Mouse (Mus musculus) heart, adult 2 months (tissue): Measurements from ENCODE around the gene Tk1. TPM values are rescaled to one million over a fixed set of nuclear protein-coding genes. Genes with fewer than 3 reads are reported as not detected.

ENCODE experiments used
- DNase-seq, 2 experiments: peaks; one replicate each; pipeline ENCODE4 v3.0.0; 2021
- H3K27ac ChIP-seq: fragments of 200-600 bp; 2 replicates; pipeline ENCODE4 v1.8.1; 2022
- H3K27me3 ChIP-seq: fragments of 200-500 bp; 2 replicates; pipeline ENCODE4 v1.6.1; 2012; ENCODE audit warnings: mild to moderate bottlenecking, low read length, inconsistent platforms, mixed read lengths; ENCODE audit not compliant: control insufficient read depth, insufficient read depth
- H3K36me3 ChIP-seq: fragments of 200-500 bp; 2 replicates; pipeline ENCODE4 v1.6.1; 2012; ENCODE audit warnings: low read length, inconsistent platforms; ENCODE audit not compliant: control insufficient read depth, insufficient read depth
- H3K4me1 ChIP-seq: fragments of 200-500 bp; 2 replicates; pipeline ENCODE4 v1.6.1; 2011; ENCODE audit warnings: low read length; ENCODE audit not compliant: control insufficient read depth, insufficient read depth
- H3K4me3 ChIP-seq: fragments of 200-600 bp; 2 replicates; pipeline ENCODE4 v1.8.1; 2022
- H3K79me2 ChIP-seq: fragments of 200-500 bp; replicated peaks from 2 replicates; pipeline ENCODE4 v1.6.1; 2012; ENCODE audit warnings: mild to moderate bottlenecking, inconsistent platforms, low read length, moderate library complexity, mixed read lengths; ENCODE audit not compliant: control insufficient read depth, insufficient read depth
- H3K9ac ChIP-seq: fragments of 200-500 bp; 2 replicates; pipeline ENCODE4 v1.6.1; 2012; ENCODE audit warnings: low read depth, mild to moderate bottlenecking, control low read depth, inconsistent platforms, low read length, mixed read lengths
- CTCF ChIP-seq: fragments of 200-600 bp; IDR thresholded peaks from 2 replicates; pipeline ENCODE4 v1.8.1; 2022; ENCODE audit warnings: antibody characterized with exemption, mild to moderate bottlenecking, moderate library complexity
- EP300 ChIP-seq: fragments of 200-500 bp; IDR thresholded peaks from 2 replicates; pipeline ENCODE4 v1.6.1; 2011; ENCODE audit warnings: low read depth, low read length, control low read depth; ENCODE audit not compliant: insufficient read depth
- POLR2A ChIP-seq: fragments of 200-500 bp; IDR thresholded peaks from 2 replicates; pipeline ENCODE4 v1.6.1; 2011; ENCODE audit warnings: mild to moderate bottlenecking, low read depth, low read length, control low read depth; ENCODE audit not compliant: insufficient read depth
- WGBS: fragments of 180-500 bp; shearing (Covaris S2); methylation state at CpG from one replicate; pipeline ENCODE4 v1.1.7; 2018; 5-methylcytosine and 5-hydroxymethylcytosine counted together
- intact Hi-C: fragments of 180-260 bp; cut with DNase I; formaldehyde crosslinking; loops from one replicate; pipeline ENCODE4 v1.15.1; 2025
- polyA plus RNA-seq: library from polyadenylated mRNA; depleted of rRNA; stranded (reverse); fragments of >200 nt; gene quantifications from 2 replicates; pipeline ENCODE4 v1.2.3, GENCODE M21; 2012
- total RNA-seq, 2 experiments: library from RNA; stranded (reverse); gene quantifications; 2 replicates each; pipeline ENCODE4 v1.2.3; 2021

Tk1 gene
- total and polyA plus RNA-seq, 3 experiments = 1.9 to 3.0 (median 2.0) TPM

DNA sequence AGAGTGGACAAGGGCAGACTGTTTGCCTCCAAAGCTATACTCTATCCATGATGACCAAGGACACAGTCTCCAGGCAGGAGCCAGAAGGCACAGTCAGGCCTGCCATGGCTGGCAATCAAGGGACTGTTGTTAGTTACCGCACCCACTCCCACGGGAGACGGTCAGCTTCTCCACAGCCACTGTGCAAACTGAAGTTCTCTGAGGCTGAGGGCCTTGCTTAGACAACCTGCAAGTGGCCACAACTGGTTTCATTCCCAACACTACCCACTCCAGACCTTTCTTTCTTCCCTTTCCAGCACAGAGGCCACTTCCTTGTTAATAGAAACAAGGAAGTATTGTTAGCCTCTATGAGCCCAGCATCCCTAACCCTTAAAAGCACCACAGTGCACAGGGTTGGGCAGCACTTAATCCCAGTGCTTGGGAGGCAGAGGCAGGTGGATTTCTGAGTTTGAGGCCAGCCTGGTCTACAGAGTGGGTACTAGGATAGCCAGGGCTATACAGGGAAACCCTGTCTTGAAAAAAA is 22.7 kb downstream of the Tk1 start:
- H3K27me3 ChIP-seq = no peaks in the 10 kb centered on the region
- DNase-seq = no peak
- H3K4me1 ChIP-seq = no peaks in the 10 kb centered on the region
- intact Hi-C loops = no loop called here
- WGBS = 78% methylated on average over 3 of the region's 3 CpGs
- TF ChIP-seq CTCF = no peak
- no peak for TF ChIP-seq POLR2A
- TF ChIP-seq EP300 = no peak
- H3K36me3 ChIP-seq = no peaks in the 10 kb centered on the region
- H3K9ac ChIP-seq = no peak overlapping the region
- no peaks in the 10 kb centered on the region for H3K79me2 ChIP-seq
- H3K4me3 ChIP-seq = no peak overlapping the region
- H3K27ac ChIP-seq = no peak overlapping the region

DNA sequence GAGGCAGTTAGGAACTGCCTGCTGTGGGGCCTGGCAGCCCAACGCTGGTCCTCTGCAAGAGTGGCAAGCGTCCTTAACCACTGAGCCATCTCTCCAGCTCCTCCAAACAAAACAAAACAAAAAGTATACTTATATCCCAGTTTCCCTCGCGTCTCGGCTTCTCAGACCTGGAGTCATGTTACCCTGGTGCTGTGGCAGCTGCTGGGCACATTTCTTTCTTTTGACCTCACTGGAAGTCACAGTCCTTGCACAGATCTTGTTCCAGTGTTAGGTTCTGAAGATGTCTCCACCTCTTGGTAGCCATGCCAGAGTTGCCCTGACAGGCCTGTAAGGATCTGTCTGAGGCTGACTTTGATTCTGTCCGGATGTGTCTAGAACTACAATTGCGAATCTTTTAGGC is 24.2 kb downstream of the Tk1 start:
- TF ChIP-seq POLR2A (no peak), CTCF (no peak), EP300 (no peak)
- H3K4me3 ChIP-seq = no peak overlapping the region
- H3K79me2 ChIP-seq = no peaks in the 10 kb centered on the region
- H3K9ac ChIP-seq = no peak overlapping the region
- WGBS = 85% methylated on average over 7 of the region's 7 CpGs
- H3K27ac ChIP-seq = no peak overlapping the region
- DNase-seq = no peak
- H3K36me3 ChIP-seq = no peaks in the 10 kb centered on the region
- intact Hi-C loops = no loop called here
- no peaks in the 10 kb centered on the region for H3K4me1 ChIP-seq
- H3K27me3 ChIP-seq = no peaks in the 10 kb centered on the region

DNA sequence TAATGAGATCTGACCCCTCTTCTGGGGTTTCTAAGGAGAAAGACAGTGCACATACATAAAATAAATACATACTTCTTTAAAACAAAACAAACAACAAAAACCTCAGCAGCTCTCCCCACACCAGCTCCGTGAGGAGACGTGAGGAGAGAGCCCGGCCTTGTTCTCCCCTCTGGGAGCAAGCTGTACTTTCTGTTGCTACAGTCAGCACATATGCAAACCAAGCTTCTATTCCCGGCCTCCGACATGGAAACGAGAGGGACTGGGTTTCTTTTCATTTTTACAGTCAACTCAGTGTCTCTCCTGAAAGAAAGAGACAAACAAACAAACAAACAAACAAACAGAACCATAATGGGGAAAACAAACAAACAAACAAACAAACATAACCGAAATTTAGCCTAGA is 25.9 kb downstream of the Tk1 start:
- H3K9ac ChIP-seq = no peak overlapping the region
- no peak overlapping the region for H3K4me3 ChIP-seq
- no peaks in the 10 kb centered on the region for H3K27me3 ChIP-seq
- H3K36me3 ChIP-seq = no peaks in the 10 kb centered on the region
- intact Hi-C loops = no loop called here
- no peak for DNase-seq
- TF ChIP-seq EP300 (no peak), CTCF (no peak), POLR2A (no peak)
- no peaks in the 10 kb centered on the region for H3K4me1 ChIP-seq
- no peak overlapping the region for H3K27ac ChIP-seq
- no peaks in the 10 kb centered on the region for H3K79me2 ChIP-seq
- WGBS = 88% methylated on average over 7 of the region's 7 CpGs

DNA sequence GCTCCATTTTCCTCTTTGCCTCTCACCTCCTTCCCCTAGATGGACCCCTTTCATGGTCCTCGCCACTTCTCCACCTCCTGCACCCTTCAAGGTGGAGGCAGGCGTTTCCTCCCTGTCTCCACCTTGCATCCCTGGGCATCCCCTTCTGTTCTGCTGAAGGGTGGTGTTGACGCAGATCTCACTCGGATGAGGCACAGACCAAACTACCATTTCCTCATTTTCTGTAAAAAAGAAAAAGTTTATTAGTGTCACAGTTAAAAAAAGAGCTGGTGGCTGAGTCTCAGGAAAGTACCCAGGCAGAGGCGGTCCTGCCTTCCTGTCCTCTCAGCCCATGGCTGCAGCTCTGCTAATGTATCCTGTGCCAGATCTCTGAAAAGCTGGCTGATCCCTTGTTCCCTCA is 26.7 kb downstream of the Tk1 start:
- intact Hi-C loops = no loop called here
- no peak for TF ChIP-seq EP300
- no peak for TF ChIP-seq POLR2A
- no peak for TF ChIP-seq CTCF
- DNase-seq = no peak
- Histone ChIP-seq H3K27me3 (no peaks in the 10 kb centered on the region), H3K36me3 (no peaks in the 10 kb centered on the region), H3K27ac (no peak overlapping the region), H3K4me1 (no peaks in the 10 kb centered on the region), H3K4me3 (no peak overlapping the region), H3K79me2 (no peaks in the 10 kb centered on the region), H3K9ac (no peak overlapping the region)
- 56% methylated on average over 5 of the region's 5 CpGs for WGBS

DNA sequence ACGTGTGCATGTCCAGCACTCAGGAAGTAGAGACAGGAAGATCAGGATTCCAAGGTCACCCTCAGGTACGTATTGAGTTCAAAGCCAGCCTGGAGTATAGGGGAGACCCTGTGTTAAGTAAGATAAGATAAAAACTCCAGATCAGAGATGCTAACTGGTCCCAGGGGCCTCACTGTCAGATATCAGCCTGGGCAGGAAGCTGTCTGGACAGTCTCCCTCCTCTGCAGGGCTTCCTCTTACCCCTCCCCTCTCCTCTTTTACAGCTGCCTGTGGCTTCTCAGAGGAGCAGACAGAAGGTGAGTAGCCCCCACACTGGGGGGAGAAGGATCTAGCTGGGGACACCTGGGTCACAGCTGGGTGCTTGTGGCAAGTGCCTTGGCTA is 27.7 kb downstream of the Tk1 start:
- TF ChIP-seq CTCF (no peak), POLR2A (no peak), EP300 (no peak)
- DNase-seq = no peak
- Histone ChIP-seq H3K36me3 (no peaks in the 10 kb centered on the region), H3K79me2 (no peaks in the 10 kb centered on the region), H3K9ac (no peak overlapping the region), H3K4me3 (no peak overlapping the region), H3K27me3 (no peaks in the 10 kb centered on the region), H3K27ac (no peak overlapping the region), H3K4me1 (no peaks in the 10 kb centered on the region)
- 32% methylated on average over 2 of the region's 2 CpGs for WGBS
- intact Hi-C loops = no loop called here

DNA sequence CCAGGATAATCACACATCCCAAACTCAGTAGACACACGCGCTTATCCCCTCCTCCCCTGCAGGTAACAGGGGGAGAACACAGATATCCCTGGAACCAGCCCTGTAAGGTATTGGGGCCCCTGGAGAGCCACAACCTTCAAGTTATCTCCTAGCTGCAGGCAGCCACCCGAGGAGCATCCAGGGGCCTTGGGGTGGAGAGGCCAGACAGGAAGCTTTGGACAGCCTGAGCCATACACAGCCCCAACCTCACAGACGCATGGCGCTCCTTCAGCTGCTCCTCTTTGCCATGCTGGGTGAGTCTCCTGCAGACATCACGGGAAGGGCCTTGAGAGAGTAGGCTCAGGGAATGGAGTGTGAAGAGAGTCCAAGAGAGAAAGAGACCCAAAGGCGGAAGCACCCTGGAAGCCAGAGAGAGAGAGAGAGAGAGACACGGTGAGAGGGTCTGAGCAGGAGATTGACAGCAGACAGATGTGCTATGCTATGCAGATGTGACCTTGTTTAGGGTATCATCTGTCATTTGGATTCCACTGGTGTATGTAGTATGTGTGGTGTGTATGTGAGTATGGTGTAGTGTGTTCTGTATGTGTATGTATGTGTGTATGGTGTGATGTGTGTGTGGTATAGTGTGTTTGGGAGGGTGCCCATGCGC is 28.3 kb downstream of the Tk1 start, which contains the start of gene 6030468B19Rik:
Gene 6030468B19Rik, plus strand, starts transcription at position 150 of the 649 bp plus-strand sequence.
- no peak within 1 kb of the TSS for H3K4me3 ChIP-seq
- no peak for DNase-seq
- intact Hi-C loops = no loop called here

More for the DNA sequence above, 28.3 kb downstream of the Tk1 start, which contains the start of gene 6030468B19Rik:
- no peak for TF ChIP-seq POLR2A
- TF ChIP-seq EP300 = no peak
- TF ChIP-seq CTCF = no peak
- Histone ChIP-seq H3K36me3 (no peaks in the 10 kb centered on the region), H3K4me1 (no peaks in the 10 kb centered on the region), H3K27me3 (no peaks in the 10 kb centered on the region), H3K79me2 (no peaks in the 10 kb centered on the region), H3K9ac (no peak within 1 kb of the TSS), H3K27ac (no peak within 1 kb of the TSS)
- WGBS = 59% methylated on average over 9 of the region's 9 CpGs
